Mouse (Mus musculus) activated CD4-positive, CD25-positive, alpha-beta regulatory T cell, adult 9 weeks (primary cell): Measurements from ENCODE around the gene Gm21876. TPM values are rescaled to one million over a fixed set of nuclear protein-coding genes. Genes with fewer than 3 reads are reported as not detected.

Source experiments
- polyA plus RNA-seq: library from polyadenylated mRNA; unstranded; fragments of 100-300 nt; shearing (Covaris generic); gene quantifications from one replicate; pipeline ENCODE4 v1.2.1, GENCODE M21; 2017

Gene Gm21876
- not detected for polyA plus RNA-seq

DNA sequence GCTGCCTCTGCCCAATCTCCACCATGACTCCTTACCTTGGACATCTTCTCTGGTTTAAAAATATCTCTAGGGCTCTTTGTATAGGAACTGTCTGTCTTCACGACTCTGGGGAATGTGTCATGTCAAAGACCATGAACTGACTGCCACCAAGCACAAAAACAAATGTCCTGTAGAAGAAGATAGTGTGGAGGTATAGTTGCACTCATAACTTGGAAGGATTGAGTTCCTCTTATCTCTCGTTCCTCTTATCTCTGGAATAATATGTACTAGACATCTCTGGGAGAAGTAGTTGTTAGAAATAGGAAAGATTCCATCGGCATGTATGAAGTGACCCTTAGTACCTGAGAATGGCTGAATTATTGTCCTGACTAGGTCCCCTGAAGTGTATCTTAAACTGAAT lies at the start of gene Gm21876:
Gene Gm21876 (minus strand): TSS at position 101 of the 400 bp plus-strand sequence.

Other genes starting within 250 kb of the Gm21876 start
- gene Cfp, start 244.1 kb downstream of the Gm21876 start, polyA plus RNA-seq, result 7.6 TPM
- gene Elk1, start 225.0 kb downstream of the Gm21876 start, polyA plus RNA-seq, result 10.9 TPM
- 44.5 TPM for gene Uxt, start 213.6 kb downstream of the Gm21876 start, polyA plus RNA-seq
- gene Zfp182, start 113.3 kb downstream of the Gm21876 start, polyA plus RNA-seq, result 16.6 TPM
- gene Spaca5, start 107.2 kb downstream of the Gm21876 start, polyA plus RNA-seq, result not detected
- 1.9 TPM for gene Zfp300, start 86.1 kb downstream of the Gm21876 start, polyA plus RNA-seq
- not detected for gene Ssxa1, start 59.8 kb downstream of the Gm21876 start, polyA plus RNA-seq